Mouse (Mus musculus) B cell, adult 2 months (primary cell): Measurements from ENCODE around the gene Zfp710.
A peak's percentile ranks its signal among the peaks of the same experiment; 100 is the strongest.
"Not testable (repeated sequence)": the region's sequence is repeated elsewhere in the genome, so short reads cannot be mapped to it uniquely, and the experiment has no call there.

ENCODE experiments used
- DNase-seq, 2 experiments: peaks; one replicate each; pipeline ENCODE4 v3.0.0; 2022

Zfp710 gene

GRCm38 (mm10) chr7:80026990-80027635 lies 2.5 kb downstream of the Zfp710 start:
- DNase-seq = peak; percentile 79 to 82

- peak; percentile 38 to 53 for DNase-seq
Observed at GRCm38 (mm10) chr7:80027636-80028417, 3.2 kb downstream of the Zfp710 start.

DNA sequence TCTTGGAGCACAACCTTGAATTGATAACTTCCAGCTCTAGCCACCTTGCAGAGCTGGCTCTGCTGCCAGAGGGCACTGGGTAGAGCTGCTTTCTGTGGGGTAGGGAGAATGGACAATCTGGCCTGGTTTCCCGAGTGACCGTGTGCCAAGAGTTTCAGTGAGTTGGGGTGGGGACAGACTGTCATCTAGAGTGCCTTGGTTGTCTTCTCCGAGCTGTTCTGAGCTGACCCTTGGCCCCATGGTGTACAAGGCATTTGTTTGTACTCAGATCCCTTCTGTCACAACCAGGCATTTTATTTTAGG lies 3.8 kb downstream of the Zfp710 start:
- no peak for DNase-seq

- DNase-seq = no peak
Observed at GRCm38 (mm10) chr7:80030009-80030408, 5.4 kb downstream of the Zfp710 start.

DNA sequence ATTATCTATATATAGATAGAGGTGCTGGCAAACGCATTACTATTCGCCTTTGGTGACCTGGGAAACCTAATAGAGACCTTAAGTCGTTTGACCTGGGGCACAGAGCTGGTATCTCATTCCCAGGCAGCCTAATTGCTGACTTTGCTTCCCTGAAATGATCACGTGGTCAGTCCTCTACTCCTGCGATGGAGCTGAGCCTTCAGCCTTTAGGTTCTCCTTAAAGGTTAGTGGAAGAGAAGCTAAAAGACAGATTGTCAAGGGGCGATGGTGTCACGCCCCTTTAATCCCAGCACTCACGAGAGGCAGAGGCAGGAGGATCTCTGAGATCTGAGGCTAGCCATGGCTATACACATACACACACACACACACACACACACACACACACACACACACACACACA lies 5.9 kb downstream of the Zfp710 start:
- no peak for DNase-seq

DNA sequence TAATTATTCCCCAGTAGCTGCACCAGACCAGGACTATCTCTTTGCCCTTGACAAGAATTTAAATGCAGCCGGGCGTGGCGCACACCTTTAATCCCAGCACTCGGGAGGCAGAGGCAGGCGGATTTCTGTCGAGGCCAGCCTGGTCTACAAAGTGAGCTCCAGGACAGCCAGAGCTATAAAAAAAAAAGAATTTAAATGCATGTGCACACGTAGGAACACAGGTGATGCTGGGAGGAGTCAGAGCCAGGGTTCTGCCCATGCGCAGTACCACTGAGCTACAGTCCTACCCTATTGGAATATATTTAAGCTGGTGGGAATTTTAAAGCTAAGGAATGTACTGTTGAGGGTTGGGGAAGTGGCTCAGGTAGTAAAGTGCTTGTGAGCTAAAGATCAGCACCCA lies 6.4 kb downstream of the Zfp710 start:
- DNase-seq = no peak

DNA sequence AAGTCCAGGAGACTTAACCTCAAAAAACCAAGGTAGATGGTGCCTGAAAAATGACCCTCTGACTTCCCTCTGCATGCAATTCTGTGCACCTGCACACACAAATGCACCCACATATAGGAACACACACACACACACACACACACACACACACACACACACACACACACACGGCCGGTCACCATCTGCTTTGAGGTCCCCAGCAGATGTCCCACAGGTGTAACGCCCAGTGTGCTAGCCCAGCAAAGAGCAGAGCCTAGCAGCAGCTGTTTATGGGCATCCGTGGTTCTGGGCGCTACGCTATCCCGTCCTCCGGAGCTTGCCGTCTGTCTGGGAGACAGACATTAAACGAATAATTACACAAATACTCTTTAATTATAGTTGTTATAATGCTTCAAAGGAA lies 6.9 kb downstream of the Zfp710 start:
- no peak for DNase-seq

GRCm38 (mm10) chr7:80032216-80033052 lies 7.8 kb downstream of the Zfp710 start:
- DNase-seq = no peak

DNA sequence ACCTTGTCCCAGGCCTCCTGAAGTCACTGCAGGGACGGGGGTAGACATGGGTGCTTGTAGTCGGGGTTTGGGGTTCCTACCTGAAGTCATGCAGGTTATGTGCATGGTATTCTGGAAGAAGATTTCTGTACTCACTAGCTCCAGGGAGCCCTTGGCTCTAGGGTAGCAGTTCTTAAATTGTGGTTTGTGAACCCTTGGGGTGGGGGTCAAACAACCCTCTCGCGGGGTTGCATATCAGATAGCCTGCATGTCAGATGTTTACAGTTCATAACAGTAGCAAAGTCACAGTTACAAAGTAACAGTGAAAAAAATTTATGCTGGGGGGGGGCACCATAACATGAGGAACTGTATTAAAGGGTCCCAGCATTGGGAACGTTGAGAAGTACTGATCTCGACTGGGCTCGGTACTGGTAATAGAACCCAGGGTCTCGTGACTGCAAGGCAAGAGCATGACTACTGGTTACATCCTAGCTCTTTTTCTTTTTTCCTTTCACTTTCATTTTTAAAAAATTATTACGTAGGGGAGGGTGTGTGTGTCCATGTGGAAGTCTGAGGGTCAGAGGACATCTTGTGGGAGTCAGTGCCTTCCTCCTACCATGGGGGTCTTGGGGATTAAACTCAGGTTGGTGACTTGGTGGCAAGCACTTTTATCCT lies 8.6 kb downstream of the Zfp710 start:
- DNase-seq = peak; percentile 37 to 43

DNA sequence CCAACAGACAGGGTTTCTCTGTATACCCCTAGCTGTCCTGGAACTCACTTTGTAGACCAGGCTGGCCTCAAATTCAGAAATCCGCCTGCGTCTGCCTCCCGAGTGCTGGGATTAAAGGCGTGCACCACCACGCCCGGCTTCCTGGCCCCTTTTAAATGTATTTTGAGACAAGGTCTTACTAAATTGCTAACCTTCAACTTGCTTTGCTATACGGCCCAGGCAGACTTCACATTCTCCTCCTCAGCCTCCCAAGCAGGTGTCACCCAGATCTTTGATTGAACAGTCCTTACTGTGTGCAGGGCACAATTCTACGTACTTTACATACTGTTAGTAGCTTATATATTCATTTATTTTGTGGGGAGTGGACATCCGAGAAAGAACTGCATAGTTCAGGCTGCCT lies 9.2 kb downstream of the Zfp710 start:
- DNase-seq = no peak

- DNase-seq = no peak
Observed at GRCm38 (mm10) chr7:80035086-80035485, 10.5 kb downstream of the Zfp710 start.

- no peak for DNase-seq
Observed at GRCm38 (mm10) chr7:80035748-80036147, 11.1 kb downstream of the Zfp710 start.

DNA sequence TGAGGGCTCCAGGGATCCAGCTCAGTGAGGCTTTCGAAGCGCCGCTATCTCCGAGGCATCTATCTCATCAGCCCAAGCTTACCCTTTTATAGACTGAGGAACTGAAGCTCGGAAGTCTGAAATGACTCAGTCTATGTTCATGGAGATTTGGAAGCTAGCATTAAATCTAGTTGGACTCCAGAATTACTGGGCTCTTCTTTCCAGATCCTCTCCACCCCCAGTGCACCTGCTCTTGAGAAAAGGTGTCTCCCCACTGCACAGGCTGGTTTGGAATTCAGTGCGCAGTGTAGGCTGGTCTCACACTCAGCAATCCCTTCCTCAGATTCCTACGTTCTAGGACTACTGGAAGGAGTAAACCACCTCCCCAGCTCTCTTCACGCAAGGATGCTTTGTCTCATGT lies 15.1 kb downstream of the Zfp710 start:
- DNase-seq = no peak

- DNase-seq = no peak
Observed at GRCm38 (mm10) chr7:80044170-80044569, 19.6 kb downstream of the Zfp710 start.

DNA sequence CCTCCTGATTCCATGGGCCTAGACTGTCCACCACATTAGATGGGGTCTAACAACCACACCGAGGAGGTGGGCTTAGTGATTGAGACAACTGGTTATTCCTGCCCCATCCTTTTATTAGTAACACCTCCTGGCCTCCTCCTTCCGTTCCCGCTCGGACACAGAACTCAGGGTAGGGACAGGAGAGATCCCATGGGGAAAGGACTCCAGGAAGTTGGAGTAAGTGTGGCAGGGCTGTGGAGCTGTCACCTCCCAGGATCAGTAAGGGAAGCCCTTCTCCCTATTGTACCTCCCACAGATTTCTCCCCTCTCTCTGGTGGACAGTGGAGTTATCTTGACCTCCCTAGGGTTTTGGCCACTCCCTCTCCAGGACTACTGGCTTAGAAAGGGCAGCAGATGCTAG lies 22.4 kb downstream of the Zfp710 start:
- DNase-seq = no peak

- DNase-seq = no peak
Observed at GRCm38 (mm10) chr7:80049746-80050145, 25.1 kb downstream of the Zfp710 start.

DNA sequence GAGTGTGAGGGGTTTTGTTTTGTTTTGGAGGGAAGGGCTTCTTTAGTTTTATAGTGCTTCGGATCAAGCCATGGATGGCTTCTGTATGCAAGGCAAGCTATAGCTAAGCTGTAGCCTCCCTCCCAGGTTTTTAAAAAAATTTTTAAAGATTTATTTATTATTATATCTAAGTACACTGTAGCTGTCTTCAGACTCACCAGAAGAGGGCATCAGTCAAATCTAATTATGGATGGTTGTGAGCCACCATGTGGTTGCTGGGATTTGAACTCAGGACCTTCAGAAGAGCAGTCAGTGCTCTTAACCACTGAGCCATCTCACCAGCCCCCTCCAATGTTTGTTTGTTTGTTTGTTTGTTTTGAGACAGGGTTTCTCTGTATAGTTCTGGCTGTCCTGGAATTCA lies 25.8 kb downstream of the Zfp710 start:
- DNase-seq = not testable (repeated sequence)

DNA sequence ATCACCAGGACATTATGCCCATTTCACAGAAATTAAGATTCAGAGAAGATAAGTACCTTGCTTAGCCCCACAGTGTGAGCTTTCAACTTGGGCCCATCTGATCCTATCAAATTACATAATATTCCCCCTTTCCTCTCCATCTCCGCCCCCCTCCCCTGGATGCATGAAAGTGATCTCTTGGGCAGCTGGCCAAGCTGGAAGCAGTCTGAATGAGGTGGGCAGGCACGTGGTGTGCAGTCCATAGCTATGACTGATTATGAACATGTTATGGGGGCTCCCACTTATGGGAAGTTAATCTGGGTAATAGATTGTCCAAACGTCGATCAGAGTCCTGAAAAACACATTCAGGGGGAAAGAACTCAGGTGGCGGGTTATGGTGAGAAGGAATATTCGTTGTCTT lies 27.2 kb downstream of the Zfp710 start:
- no peak for DNase-seq

- no peak for DNase-seq
Observed at GRCm38 (mm10) chr7:80052261-80052660, 27.6 kb downstream of the Zfp710 start.

- no peak for DNase-seq
Observed at GRCm38 (mm10) chr7:80053147-80053546, 28.5 kb downstream of the Zfp710 start.

DNA sequence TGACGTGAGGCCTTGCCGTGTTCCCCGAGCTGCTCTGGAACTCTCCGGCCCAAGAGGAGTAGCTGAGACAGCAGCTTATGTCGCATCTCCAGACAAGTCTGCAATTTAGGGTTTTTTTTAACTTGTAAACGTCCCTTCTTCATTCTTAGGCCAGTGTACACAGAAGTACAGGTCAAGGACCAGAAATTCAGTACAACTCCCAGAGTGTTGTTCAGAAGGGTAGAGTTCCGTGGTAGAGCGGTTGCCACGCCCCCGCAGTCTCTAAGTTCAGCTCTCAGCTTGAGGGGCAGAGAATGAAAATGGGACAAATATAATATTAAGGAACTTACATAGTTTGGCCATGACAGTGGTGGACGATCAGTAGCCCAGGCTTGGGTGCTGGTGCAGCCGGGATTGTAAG lies 31.2 kb downstream of the Zfp710 start:
- no peak for DNase-seq

- no peak for DNase-seq
Observed at GRCm38 (mm10) chr7:80057002-80057691, 32.5 kb downstream of the Zfp710 start.

GRCm38 (mm10) chr7:80057781-80058180 lies 33.2 kb downstream of the Zfp710 start:
- DNase-seq = no peak
